12 mouse cellular contexts compared by ENCODE assay signal in genomic region chr13:112433271-112433670, GRCm38 (mm10). TPM values are rescaled to one million over a fixed set of nuclear protein-coding genes. Genes with fewer than 3 reads are reported as not detected.
DNase-seq lines count a peak whose midpoint lies in the region; ATAC-seq and TF ChIP-seq lines count a peak whose summit lies in the region.
"Had no signal": no experiment of that assay in that cellular context is flagged by ENCODE, and none has a peak within 500 bp of the region (broad histone marks: within the 10 kb centered on the region; RNA-seq: fewer than 3 reads in every experiment).

No protein-coding gene starts in this region.

- H3K27me3 ChIP-seq in lung, embryonic 15.5 days, result no peaks in the 10 kb centered on the region
- H3K27me3 ChIP-seq in midbrain, embryonic 15.5 days (replicated peaks), result no peaks in the 10 kb centered on the region
- H3K27me3 ChIP-seq: forebrain, embryonic 13.5 days; midbrain, embryonic 13.5 days; Patski had no signal

- H3K4me3 ChIP-seq in lung, embryonic 15.5 days, result no peak overlapping the region
- no peak overlapping the region for H3K4me3 ChIP-seq in lung, adult 2 months (replicated peaks; ENCODE audit: extremely low read depth, low read depth, low read length)
- H3K4me3 ChIP-seq in midbrain, embryonic 15.5 days, result no peak overlapping the region
- H3K4me3 ChIP-seq: forebrain, embryonic 13.5 days; midbrain, embryonic 13.5 days had no signal

- H3K9ac ChIP-seq in lung, embryonic 15.5 days, result no peak overlapping the region
- no peak overlapping the region for H3K9ac ChIP-seq in midbrain, embryonic 15.5 days
- H3K9ac ChIP-seq: forebrain, embryonic 13.5 days; midbrain, embryonic 13.5 days had no signal

- no peaks in the 10 kb centered on the region for H3K9me3 ChIP-seq in lung, embryonic 15.5 days
- H3K9me3 ChIP-seq in midbrain, embryonic 15.5 days, result no peaks in the 10 kb centered on the region
- H3K9me3 ChIP-seq: forebrain, embryonic 13.5 days; midbrain, embryonic 13.5 days had no signal

- TF ChIP-seq CTCF in lung, adult 2 months (IDR thresholded peaks at IDR 0.05; ENCODE audit: insufficient read depth, low read length), result no peak

- peak overlapping the region; percentile 39 for H3K27ac ChIP-seq in lung, embryonic 15.5 days
- no peak overlapping the region for H3K27ac ChIP-seq in midbrain, embryonic 15.5 days
- H3K27ac ChIP-seq: forebrain, embryonic 13.5 days; midbrain, embryonic 13.5 days had no signal

- H3K36me3 ChIP-seq in lung, embryonic 15.5 days, result no peaks in the 10 kb centered on the region
- no peaks in the 10 kb centered on the region for H3K36me3 ChIP-seq in midbrain, embryonic 15.5 days (replicated peaks)
- H3K36me3 ChIP-seq: midbrain, embryonic 13.5 days had no signal

- no peak for ATAC-seq in lung, embryonic 15.5 days (ENCODE audit: borderline replicate concordance, extremely low read depth, low FRiP score, low TSS enrichment)
- no peak for ATAC-seq in midbrain, embryonic 15.5 days (replicated peaks)
- ATAC-seq: forebrain, embryonic 13.5 days; midbrain, embryonic 13.5 days; Patski had no signal

- H3K4me2 ChIP-seq in lung, embryonic 15.5 days, result no peak overlapping the region
- H3K4me2 ChIP-seq in midbrain, embryonic 15.5 days, result no peak overlapping the region
- H3K4me2 ChIP-seq: forebrain, embryonic 13.5 days; midbrain, embryonic 13.5 days had no signal

- peaks cover 10% of the 10 kb centered on the region; the same call in 1 of the 2 replicates for H3K4me1 ChIP-seq in lung, embryonic 15.5 days
- H3K4me1 ChIP-seq in lung, adult 2 months (ENCODE audit: control insufficient read depth, insufficient read depth, low read length), result peaks cover 17% of the 10 kb centered on the region
- no peaks in the 10 kb centered on the region for H3K4me1 ChIP-seq in midbrain, embryonic 15.5 days
- H3K4me1 ChIP-seq: forebrain, embryonic 13.5 days; midbrain, embryonic 13.5 days had no signal

- 53% methylated on average over 5 of the region's 5 CpGs for WGBS in lung, embryonic 15.5 days
- 43% methylated on average over 5 of the region's 5 CpGs for WGBS in lung, adult 2 months
- WGBS in midbrain, embryonic 15.5 days, result 74% methylated on average over 5 of the region's 5 CpGs

- no peak for DNase-seq in lung, adult 2 months
- DNase-seq in brain, adult 2 months (ENCODE audit: low read depth, low spot score), result peak; percentile 34
- DNase-seq in lung, postnatal 25 days (ENCODE audit: low spot score), result peak; percentile 50
- peak; percentile 71 for DNase-seq in thymus, postnatal 25 days
- no peak for DNase-seq in left cerebral cortex, adult 18-20 months (ENCODE audit: low spot score in 2 of 2)
- DNase-seq: embryo, embryonic 11 days; kidney, adult 11 months had no signal

- TF ChIP-seq POLR2A in lung, adult 2 months (IDR thresholded peaks at IDR 0.05; ENCODE audit: borderline replicate concordance, extremely low read depth, low read depth, low read length), result no peak

RNA-seq across cellular contexts. Expression of gene Il6st, which starts 30.6 kb away (rescaled TPM):
- 36.4 and 36.7 TPM in 2 replicates for polyA plus RNA-seq in lung, embryonic 15.5 days (2015; fragmentation: Nextera tagmentation; extraction: Ambion mirVana)
- 45.4 and 60.5 TPM in 2 replicates for polyA plus RNA-seq in lung, adult 2 months (2012; rRNA removed)
- 10 to 100 TPM; 78.5 to 88.1 TPM for total RNA-seq in left cerebral cortex, adult 18-20 months (2021)
- polyA plus RNA-seq in midbrain, embryonic 15.5 days (2015; fragmentation: Nextera tagmentation; extraction: Ambion mirVana), result 20.9 and 22.1 TPM in 2 replicates

Comparison
In these comparisons a context has a peak if more than half of its experiments do, and no peak if none do; other contexts are left out.
1. DNase-seq: peak in brain, adult 2 months (single experiment), lung, postnatal 25 days (single experiment) and thymus, postnatal 25 days (single experiment); none in lung, adult 2 months (single experiment) and left cerebral cortex, adult 18-20 months (0 of 2).